Mouse (Mus musculus) kidney, postnatal 0 days (tissue): ENCODE results near the gene Slc2a9. TPM values are rescaled to one million over a fixed set of nuclear protein-coding genes. Genes with fewer than 3 reads are reported as not detected.

ENCODE experiments used
- ATAC-seq: fragments of 200-750 bp; cut with Nextera tagmentation; replicated peaks from 2 replicates; pipeline ENCODE4 v1.8.0; 2017; ENCODE audit warnings: low read depth, moderate number of reproducible peaks, moderate TSS enrichment, moderate library complexity; ENCODE audit not compliant: low FRiP score
- DNase-seq: peaks from one replicate; pipeline ENCODE4 v3.0.0-alpha.2; 2016; ENCODE audit warnings: low spot score
- H3K27ac ChIP-seq: fragments of 300-500 bp; sonication (generic); 2 replicates; pipeline ENCODE4 v1.5.1; 2014; ENCODE audit warnings: mild to moderate bottlenecking
- H3K27me3 ChIP-seq: fragments of 300-500 bp; sonication (generic); 2 replicates; pipeline ENCODE4 v1.6.1; 2014; ENCODE audit warnings: low read length, mixed read lengths; ENCODE audit not compliant: insufficient read depth
- H3K36me3 ChIP-seq: fragments of 300-500 bp; sonication (generic); 2 replicates; pipeline ENCODE4 v1.6.1; 2014; ENCODE audit warnings: low read length, mixed read lengths; ENCODE audit not compliant: insufficient read depth
- H3K4me1 ChIP-seq: fragments of 300-500 bp; sonication (generic); replicated peaks from 2 replicates; pipeline ENCODE4 v1.6.1; 2014; ENCODE audit warnings: antibody characterized with exemption, low read length, mixed read lengths; ENCODE audit not compliant: insufficient read depth
- H3K4me2 ChIP-seq: fragments of 300-500 bp; sonication (generic); 2 replicates; pipeline ENCODE4 v1.6.1; 2014; ENCODE audit warnings: mild to moderate bottlenecking, low read length, moderate library complexity, mixed read lengths
- H3K4me3 ChIP-seq: fragments of 300-500 bp; sonication (generic); replicated peaks from 2 replicates; pipeline ENCODE4 v1.5.1; 2014; ENCODE audit warnings: low read depth, low read length
- H3K9ac ChIP-seq: fragments of 300-500 bp; sonication (generic); 2 replicates; pipeline ENCODE4 v1.6.1; 2014; ENCODE audit warnings: low read depth, low read length
- H3K9me3 ChIP-seq: fragments of 300-500 bp; sonication (generic); replicated peaks from 2 replicates; pipeline ENCODE4 v1.6.1; 2016; ENCODE audit warnings: low read length, inconsistent platforms, mixed read lengths
- CTCF ChIP-seq: IDR thresholded peaks from 2 replicates; pipeline ENCODE4 v1.5.1; 2016; ENCODE audit warnings: antibody characterized with exemption, low read depth, mild to moderate bottlenecking, moderate library complexity
- WGBS: fragments of 180-500 bp; shearing (Covaris S2); extraction: QIAGEN DNeasy Blood & Tissue Kit; methylation state at CpG from one replicate; pipeline ENCODE4 v1.1.7; 2014; 5-methylcytosine and 5-hydroxymethylcytosine counted together
- polyA plus RNA-seq: library from polyadenylated mRNA; unstranded; fragments of >200 nt; fragmentation: Nextera tagmentation; extraction: Ambion mirVana; gene quantifications from 2 replicates; pipeline ENCODE4 v1.2.1, GENCODE M21; 2015

Gene Slc2a9
- polyA plus RNA-seq, 1 experiment from 2014 or later: 3.5 TPM

GRCm38 (mm10) chr5:38371308-38371707 lies 131.6 kb downstream of the Slc2a9 start:
- 0 out of 2 replicates have a peak, but pooled peaks cover 4% of the 10 kb centered on the region for H3K4me1 ChIP-seq
- no peak overlapping the region for H3K4me2 ChIP-seq
- H3K36me3 ChIP-seq: no peaks in the 10 kb centered on the region
- no peak overlapping the region for H3K27ac ChIP-seq
- DNase-seq (no peak), ATAC-seq (no peak)
- TF ChIP-seq CTCF: no peak
- WGBS: 100% methylated on average over 1 of the region's 1 CpGs
- no peaks in the 10 kb centered on the region for H3K27me3 ChIP-seq
- H3K9me3 ChIP-seq: no peaks in the 10 kb centered on the region
- H3K4me3 ChIP-seq: no peak overlapping the region
- no peak overlapping the region for H3K9ac ChIP-seq

GRCm38 (mm10) chr5:38366650-38367470 lies 136.1 kb downstream of the Slc2a9 start:
- peak; percentile 77 for DNase-seq
- H3K4me2 ChIP-seq: peak overlapping the region; percentile 65
- WGBS: 9% methylated on average over 18 of the region's 18 CpGs
- H3K4me1 ChIP-seq: 0 out of 2 replicates have a peak, but pooled peaks cover 7% of the 10 kb centered on the region
- no peaks in the 10 kb centered on the region for H3K27me3 ChIP-seq
- peak; percentile 75 for ATAC-seq
- peak overlapping the region; percentile 22 for H3K4me3 ChIP-seq
- no peak for TF ChIP-seq CTCF
- 0 out of 2 replicates have a peak overlapping the region, but pooled peaks have one; percentile 13 for H3K9ac ChIP-seq
- no peaks in the 10 kb centered on the region for H3K9me3 ChIP-seq
- H3K36me3 ChIP-seq: no peaks in the 10 kb centered on the region
- H3K27ac ChIP-seq: no peak overlapping the region; the same call in 1 of the 2 replicates

GRCm38 (mm10) chr5:38365521-38365920 lies 137.4 kb downstream of the Slc2a9 start:
- ATAC-seq: no peak
- Histone ChIP-seq H3K9ac (no peak overlapping the region), H3K9me3 (no peaks in the 10 kb centered on the region), H3K4me1 (0 out of 2 replicates have a peak, but pooled peaks cover 7% of the 10 kb centered on the region), H3K27ac (no peak overlapping the region), H3K4me2 (no peak overlapping the region), H3K27me3 (no peaks in the 10 kb centered on the region), H3K4me3 (no peak overlapping the region), H3K36me3 (no peaks in the 10 kb centered on the region)
- no peak for DNase-seq
- TF ChIP-seq CTCF: no peak
- 53% methylated on average over 2 of the region's 2 CpGs for WGBS

- Histone ChIP-seq H3K4me1 (0 out of 2 replicates have a peak, but pooled peaks cover 7% of the 10 kb centered on the region), H3K9me3 (no peaks in the 10 kb centered on the region), H3K4me3 (no peak overlapping the region), H3K27ac (no peak overlapping the region), H3K27me3 (no peaks in the 10 kb centered on the region), H3K4me2 (no peak overlapping the region), H3K36me3 (no peaks in the 10 kb centered on the region), H3K9ac (no peak overlapping the region)
- DNase-seq (no peak), ATAC-seq (no peak)
- no peak for TF ChIP-seq CTCF
- 64% methylated on average over 5 of the region's 5 CpGs for WGBS
Measured at GRCm38 (mm10) chr5:38364396-38364795, 138.5 kb downstream of the Slc2a9 start.

GRCm38 (mm10) chr5:38359716-38360115 lies 143.2 kb downstream of the Slc2a9 start:
- Histone ChIP-seq H3K4me3 (no peak overlapping the region), H3K9ac (no peak overlapping the region), H3K4me1 (no peaks in the 10 kb centered on the region), H3K9me3 (no peaks in the 10 kb centered on the region), H3K27ac (no peak overlapping the region), H3K36me3 (no peaks in the 10 kb centered on the region), H3K27me3 (no peaks in the 10 kb centered on the region), H3K4me2 (no peak overlapping the region)
- DNase-seq (no peak), ATAC-seq (no peak)
- 87% methylated on average over 2 of the region's 2 CpGs for WGBS
- TF ChIP-seq CTCF: no peak

- no peak for ATAC-seq
- H3K36me3 ChIP-seq: no peaks in the 10 kb centered on the region
- DNase-seq: no peak
- H3K27ac ChIP-seq: no peak overlapping the region
- no peak overlapping the region for H3K4me3 ChIP-seq
- H3K4me2 ChIP-seq: no peak overlapping the region
- H3K9ac ChIP-seq: no peak overlapping the region
- H3K4me1 ChIP-seq: no peaks in the 10 kb centered on the region
- H3K27me3 ChIP-seq: no peaks in the 10 kb centered on the region
- H3K9me3 ChIP-seq: no peaks in the 10 kb centered on the region
- 78% methylated on average over 3 of the region's 3 CpGs for WGBS
- TF ChIP-seq CTCF: no peak
Measured at GRCm38 (mm10) chr5:38356927-38357326, 146.0 kb downstream of the Slc2a9 start.
